Mouse (Mus musculus): ENCODE results near the gene Tns3.

Tns3 gene

DNA sequence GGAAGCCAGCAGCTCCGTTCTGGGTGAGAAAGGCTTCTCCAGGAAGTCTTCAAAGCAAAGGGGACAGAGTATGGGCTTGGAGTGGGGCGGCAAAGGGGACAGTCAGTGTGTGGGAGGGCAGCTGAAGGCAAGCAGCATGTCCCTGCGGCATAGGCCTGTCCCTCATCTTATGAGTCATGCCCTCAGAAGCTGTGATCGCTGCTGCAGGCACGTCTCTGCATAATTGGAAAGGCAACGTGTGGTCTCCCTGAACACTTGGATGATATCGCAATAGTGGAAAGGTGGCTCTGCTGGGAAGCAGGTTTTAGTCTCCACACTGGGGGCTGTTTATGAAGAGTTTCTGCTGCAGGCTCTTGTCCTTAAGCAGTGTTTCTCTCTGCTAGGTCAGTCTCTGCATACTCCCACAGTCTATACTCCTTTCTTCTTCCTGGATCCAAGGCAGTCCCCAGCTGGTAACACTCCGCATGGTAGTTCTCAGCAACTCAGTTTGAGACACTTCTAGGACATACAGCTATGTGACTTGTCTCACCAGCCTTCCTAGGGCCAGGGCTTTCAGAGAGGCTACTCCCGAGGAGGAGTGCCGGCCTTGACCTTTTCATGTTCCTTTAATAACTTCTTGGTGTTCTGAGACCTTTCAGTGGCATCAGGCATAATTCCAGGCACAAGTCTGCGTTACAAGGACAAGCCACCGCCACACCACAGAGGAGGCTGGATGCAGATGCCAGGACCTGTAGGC lies 14.1 kb upstream of the Tns3 start:
- no peak for DNase-seq

DNA sequence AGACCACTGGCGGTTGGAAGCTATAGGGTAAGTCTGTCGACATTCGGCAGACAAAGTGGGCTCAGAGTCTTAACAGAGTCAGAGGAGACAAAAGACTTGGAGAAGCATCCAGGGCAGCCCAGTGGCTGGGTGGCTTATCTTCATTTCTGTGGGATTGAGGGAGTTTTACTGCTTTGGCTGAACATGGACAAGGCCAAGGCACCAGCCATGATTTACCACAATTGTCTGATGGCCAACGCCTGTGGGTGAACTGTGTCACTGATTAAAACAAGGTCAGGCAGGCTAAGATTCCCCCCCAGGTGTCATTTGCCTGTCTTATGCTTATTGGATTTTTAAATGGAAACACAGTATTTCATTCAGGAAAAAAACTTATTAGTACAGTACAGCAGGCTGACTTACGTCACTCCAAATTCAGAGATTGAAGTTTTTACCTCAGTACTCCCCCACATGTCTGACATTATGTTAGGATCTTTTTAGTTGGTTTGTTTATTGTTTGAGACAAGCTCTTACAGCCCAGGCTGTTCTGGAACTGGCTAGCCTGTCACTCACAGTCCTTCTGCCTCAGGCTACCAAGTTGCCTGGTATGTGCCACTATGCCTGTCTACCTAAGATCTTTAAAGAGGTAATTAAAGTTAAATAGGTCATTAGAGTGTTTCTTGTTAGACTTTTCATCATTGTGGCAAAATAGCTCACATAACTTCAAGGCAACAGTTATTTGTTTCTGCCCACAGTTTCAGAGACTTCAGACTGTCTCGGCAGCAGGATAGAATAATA lies 11.6 kb upstream of the Tns3 start:
- DNase-seq: no peak

DNA sequence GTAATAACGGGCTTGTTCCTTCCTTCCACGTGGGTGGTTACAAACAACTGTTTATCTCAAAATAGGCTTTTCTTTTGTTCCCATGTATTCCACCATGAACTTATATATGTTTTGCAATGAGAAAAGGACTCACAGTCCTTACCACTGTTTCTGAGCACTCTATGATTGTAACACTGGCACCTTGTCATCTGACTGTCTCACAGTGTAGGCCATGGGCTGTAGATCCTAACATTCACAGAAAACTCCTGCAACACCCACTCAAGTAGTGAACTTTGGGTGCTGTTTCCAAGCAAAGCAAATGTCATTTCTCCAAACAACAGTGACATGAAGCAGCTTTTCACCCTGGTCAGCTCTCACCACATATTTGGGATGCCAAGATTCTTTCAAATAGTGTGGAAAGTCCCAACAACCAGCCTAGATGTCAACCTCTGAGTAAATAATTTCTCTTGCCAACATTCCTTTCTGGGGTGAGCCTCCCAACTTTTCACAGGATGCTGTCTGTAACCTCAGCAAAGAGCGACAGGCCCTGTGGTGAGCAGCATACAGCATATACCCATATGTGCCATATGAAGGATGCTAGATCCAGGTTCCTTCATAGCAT lies 10.3 kb upstream of the Tns3 start:
- no peak for DNase-seq

DNA sequence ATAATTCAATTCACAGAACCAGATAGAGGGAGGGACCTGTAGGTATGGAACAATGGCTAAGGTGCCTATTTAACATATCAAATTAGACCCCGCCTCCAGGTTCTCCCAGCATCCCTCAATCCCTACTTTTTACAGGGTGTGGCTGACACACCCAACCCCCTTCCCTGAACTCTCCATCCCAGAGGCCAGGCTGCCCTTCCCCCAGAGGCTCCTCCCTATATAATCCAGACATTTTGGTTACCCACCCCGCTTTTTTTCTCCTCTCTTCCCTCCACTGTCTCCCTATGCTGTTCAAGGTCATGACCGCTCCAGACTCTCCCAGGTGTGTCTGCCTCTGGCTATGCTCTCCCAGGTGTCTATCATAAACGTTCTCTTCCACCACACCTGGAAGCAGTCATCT lies 7.4 kb upstream of the Tns3 start:
- no peak for DNase-seq

DNA sequence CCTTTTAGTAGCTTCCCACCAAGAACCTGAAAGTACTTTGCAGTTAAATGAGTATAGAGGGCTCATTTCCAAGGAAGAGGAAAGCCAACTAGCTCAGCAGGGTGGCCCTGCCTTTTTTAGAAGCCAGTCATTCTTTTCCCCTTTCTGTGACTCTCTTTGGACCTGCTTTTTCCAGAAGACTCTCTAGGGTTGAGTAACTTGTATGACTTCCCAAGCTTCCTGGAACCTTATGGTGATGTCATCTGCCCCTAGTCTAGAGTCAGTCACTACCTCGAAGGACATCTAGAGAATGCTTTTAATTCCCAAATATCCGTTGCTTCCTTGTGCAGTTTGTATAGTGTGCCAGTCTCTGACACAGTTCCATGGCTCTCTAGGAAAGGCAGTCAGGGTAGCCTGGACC lies 4.8 kb upstream of the Tns3 start:
- DNase-seq: no peak

DNA sequence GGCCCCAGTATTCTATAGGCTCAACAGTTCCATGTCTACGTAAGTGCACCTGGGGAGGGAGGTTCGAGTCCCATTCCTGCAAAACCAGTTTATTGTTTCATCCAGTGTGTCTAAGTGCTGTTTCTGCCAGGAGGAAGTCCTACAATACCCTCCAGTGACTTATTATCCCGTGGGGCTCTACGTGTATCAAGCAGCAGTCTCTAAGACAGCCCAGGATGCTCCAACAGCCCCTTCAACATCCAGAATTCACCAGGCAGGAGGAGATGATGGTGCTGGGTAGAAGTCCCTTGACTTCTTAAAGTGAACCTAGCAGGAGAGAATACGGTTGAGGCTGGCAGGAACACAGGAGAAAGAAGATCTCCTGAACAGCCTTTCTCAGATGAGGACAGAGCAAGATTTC lies 462 bp upstream of the Tns3 start:
- no peak for DNase-seq

DNA sequence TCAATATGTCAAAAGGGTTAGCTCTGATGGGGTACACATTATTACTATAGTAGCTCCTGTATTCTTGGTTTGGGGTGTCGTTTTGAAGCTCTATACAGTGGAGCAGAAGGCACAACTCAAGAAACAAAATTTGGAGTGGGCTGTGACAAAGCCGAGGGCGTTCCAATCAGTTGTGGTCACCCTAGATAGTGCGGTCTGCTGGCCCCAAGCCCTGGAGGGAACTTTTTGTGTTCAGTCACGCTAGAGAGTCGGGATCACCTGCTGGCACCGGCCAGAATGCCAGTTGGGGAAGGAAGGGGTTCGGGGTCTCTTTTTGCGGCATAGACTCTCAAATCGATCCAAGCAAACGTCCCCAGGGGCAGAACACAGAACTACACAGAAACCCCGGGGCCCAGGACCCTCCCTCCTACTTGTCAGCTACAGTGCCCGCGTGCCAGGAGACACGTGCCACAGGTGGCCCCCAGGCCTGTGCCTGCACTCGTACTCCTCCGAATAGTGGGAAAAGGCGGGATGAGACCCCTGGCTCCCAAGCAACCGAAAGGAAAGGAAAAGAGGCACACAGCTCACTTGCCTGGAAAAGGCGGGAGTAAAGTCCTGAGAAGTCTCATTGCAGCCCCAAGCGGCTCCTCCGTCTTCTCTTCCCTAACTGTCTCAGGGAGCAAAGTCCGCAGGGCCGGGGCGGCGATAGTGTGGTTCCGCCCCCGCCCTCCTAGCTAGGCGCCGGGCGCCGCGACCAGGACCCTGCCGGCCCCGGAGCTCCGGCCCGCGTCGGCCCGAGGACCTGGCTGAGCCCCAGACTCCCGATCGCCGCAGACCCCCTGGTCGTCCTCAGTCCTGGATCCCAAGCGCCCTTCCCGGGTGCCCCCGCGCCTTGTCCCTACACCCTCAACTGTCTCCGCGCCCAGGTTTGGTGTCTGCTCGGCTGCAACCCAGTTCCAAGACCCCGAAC lies 617 bp downstream of the Tns3 start:
- DNase-seq: peak; percentile 5

DNA sequence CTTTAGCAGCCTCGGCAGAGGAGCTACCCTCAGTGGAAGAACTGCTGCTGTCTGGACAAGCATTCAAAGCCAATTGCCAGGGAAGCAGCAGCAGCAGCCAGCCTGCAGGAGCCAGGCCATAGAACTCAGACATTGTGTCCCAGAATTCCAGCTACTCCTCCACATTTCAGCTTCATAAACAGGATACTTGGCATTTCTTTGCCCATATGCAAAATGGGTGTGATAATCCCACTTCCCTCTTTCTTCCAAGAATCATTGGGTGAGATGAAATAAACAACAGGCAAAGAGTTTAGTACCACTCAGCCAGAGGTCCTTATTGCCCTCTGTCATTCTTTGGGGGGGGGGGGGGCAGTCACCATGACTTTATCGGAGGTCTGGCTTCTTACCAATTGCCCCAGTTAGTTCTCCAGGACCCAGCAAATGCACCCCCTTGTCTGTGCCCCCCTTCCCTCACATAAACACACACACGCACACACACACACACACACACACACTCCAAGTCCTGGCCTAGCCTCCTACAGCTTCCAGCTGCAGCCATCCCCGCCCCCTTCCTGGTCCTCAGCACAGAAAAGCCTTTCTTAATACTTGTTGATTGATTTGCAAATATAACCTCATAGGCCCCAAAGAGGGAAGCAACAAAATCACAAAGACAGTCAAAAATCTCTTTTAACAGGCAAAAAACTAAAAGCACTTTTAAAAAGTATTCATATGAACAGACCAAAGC lies 1.5 kb downstream of the Tns3 start:
- no peak for DNase-seq

DNA sequence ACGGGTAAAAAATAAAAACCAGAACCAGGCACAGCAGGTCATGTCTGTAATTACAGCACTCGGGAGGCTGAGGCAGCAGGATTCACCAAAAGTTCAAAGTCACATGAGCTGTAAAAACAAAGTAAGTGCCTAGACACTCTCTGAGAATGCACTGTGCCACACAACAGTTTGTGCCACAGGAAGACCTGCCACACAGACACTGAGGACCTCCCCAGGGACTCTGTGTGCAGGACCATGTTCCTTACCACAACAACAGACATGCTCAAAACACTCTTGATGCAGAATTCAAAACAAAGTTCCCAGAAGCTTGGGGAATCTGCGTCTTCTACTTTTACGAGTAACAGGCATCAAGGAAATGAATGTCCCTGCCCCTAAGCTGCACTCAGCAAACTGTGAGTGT lies 3.4 kb downstream of the Tns3 start:
- no peak for DNase-seq

DNA sequence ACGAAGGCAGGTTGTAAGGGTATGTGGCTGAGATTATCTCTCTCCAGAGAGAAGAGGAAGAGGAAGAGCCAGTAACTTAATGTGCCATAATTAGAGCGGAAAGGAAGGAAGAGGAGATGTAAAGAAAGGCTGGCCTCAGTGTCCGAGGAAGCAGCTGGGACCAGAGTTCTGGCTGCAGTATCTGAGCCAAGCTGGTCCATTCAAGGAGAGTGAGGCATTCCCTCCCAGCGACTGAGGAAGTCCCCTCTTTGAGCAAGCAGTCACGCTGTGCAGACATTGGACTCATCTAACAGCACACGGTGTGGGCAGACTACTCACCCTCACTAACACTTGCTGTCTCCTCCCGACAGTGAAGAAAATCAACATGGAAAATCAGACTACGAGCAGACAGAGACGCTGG lies 4.5 kb downstream of the Tns3 start:
- no peak for DNase-seq

DNA sequence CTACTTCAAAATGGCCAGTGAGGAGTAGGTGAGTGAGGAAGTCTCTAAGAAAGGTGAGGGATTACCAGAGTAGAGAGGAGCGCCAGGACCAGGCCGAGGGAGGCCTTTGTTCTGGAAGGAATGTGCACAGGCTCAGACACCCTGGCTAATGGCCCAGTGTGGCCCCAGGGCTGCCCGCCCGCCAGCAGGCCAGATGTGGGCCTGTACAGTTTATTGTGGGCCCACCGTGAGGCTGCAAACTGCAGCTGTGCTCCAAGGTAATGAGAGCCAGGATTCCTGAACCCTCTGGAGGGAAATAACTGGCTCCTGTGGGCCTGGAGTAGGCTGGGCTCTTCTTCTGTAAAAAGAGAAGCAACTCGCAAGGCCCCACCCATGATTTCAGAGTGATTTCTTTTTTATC lies 5.3 kb downstream of the Tns3 start:
- DNase-seq: no peak

DNA sequence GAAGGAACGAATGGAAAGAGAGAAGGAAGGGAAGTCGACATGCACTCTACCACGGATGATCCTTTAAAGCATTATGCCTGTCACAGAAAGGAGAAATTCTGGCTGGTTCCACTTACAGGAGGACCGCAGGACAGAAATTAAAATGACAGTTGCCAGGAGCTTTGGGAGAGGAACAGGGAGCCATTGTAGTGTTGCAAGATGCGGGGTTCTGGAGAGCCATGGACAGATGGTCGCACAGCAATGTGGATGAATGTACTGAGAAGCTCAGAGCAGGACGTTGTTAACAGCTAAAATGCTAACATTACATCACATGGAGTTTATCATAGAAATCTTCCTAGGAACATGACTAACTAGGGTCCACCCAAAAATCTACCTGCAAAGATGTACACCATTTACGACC lies 6.8 kb downstream of the Tns3 start:
- no peak for DNase-seq

DNA sequence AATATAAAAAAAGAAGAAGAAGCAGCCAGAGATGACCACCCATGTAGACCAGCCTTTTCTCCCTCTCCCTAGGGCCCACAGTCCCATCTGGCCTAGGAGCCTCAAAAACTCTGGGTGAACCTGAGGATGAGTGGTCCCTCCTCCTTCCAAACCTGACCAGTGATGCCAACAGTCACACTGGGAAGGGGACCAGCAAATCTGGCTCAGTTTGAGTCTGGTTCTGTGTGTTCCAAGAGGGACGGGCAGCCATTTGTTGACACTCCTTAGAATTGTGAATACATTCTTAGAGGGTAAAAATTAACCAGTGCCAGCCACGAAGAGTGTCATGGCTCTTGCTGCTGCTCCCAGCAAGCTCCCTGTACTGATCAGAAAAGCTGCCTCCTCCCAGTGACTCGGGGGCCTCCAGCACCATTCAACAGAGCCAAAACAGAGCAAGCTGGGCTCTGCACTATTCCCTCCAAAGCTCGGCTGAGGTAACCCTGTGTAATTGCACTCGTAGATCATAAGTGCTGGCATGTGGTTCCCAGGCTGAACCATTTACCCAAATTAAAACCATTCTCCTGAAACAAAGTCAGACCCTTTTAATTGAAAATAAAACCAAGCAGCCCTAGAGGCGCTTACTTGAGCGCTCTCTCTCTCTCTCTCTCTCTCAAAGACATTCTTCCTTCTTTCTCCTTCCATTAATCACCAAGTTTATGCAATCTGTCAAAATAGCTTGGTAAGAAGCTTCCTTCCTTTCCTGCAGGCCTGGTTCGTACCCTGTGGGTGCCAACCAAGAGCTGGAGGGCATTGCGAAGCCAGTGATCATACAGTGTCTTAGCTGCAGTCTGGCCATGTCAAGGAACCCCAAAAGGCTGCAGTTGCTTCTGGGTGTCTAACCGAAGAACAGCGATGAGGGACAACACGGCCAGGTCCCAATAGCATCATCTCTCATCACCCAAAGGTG lies 7.6 kb downstream of the Tns3 start:
- no peak for DNase-seq

DNA sequence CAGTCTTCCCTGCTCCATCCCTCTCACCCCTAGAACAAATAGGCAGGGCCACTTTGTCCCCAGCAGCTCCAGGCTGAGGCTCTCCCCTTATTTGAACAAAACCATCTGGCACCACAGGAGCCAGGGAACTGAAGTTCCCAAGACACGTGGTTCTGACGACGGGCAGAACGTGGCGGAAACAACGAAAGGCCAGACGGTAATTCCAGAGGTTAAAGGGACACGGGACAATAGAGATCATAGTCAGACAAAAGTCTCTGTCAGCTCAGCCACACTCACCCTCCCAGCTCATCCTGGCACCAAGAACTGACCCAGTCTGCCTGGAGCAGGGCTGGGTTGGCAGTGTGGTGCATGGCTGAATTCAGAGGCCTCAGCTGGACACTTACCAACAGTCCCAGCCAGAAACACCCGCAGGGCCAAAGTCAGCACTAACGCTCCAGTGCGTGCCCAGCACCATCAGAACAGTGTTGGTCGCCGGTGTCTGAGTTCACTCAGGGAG lies 10.5 kb downstream of the Tns3 start:
- peak; percentile 17 for DNase-seq

DNA sequence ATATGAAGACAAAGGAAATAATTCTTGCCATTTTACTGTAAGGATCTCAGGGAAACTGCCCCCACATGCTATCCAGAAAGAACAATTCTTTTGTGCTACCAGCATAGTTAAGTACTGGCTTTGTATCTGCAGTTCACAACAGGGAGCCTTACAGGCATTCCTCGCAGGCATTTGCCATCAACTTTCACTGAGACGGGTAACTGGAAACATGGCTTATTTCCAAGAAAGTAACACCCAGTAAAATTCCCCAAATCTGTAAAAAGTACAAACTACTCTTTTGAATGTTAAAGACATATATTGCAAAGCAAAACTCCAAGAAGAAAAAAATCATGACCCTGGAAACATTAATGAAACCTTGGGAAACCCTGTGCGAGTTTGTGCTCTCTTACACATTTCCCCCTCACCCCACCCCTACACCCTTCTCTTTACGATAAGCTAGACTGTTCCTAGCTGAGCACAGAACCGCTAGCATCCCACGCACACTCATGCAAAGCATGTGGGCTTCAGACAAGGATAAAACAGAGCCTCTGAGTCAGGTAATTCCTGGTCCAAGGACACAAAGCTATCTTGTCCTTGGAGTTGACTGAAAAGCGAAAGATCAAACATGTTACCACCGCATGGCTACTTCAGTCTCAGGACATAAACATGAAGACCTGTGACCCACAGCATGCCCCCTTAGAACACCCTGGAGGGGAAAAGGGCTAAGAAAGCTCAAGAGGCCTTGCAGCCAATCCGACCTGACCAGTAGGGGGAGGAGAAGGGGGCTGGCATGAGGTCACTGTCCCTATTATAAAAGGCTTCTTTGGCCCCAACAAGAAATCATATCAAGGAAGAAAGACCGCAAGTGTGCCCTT lies 11.3 kb downstream of the Tns3 start:
- DNase-seq: no peak

DNA sequence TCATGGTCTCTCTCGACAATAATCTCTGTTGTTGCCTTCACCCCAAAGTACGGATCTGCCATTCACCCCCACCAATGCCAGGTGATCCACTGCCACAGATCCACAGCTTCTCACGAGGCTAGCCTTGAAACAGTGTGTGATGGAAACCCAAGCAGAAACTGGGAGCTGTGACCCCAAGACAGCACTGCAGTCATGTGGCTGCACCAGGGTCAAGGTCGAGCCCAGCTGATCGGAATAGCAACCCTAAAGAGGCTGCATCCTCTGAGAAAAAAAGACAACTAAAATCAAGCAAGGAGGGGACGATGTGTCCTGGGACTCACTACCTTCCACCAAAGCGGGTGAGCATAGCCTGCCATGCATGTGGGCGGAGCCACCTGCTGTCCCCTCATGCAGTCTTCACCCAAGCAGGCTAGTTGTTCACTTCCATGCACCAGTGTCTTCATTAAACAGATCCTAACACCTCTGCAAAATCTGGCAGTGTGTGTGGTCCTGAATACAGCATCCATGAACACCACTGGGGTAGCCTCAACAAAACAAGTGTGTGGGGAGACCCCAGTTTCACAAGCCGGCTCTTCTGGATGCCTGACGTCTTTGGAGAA lies 12.1 kb downstream of the Tns3 start:
- no peak for DNase-seq

DNA sequence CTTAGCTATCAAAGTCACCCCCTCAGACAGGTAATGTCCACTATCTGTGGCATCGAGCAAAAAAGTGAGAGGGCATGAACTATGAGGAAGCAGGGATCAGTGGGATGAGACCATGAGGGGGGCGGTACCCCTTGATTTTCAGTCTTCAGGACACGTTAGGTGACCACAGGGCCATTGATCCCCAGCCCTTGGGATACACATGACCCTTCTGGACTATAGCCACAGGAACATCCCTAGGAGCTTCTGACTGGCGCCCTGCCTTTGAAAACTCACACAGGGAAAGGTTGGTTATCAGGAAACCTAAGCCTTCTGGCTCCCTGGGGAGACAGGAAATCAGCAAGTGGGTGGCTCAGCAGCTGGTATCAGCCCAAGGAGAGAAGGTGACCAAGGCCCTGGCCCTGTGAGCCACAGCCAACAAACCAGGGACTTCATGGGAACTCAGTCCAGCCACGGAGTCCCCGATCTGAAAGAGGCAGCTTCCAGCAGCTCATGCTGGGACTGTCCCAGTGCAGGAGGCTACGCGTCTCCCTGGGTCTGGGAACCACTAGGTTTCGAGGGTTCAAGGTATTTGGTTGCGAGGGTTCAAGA lies 12.8 kb downstream of the Tns3 start:
- no peak for DNase-seq

DNA sequence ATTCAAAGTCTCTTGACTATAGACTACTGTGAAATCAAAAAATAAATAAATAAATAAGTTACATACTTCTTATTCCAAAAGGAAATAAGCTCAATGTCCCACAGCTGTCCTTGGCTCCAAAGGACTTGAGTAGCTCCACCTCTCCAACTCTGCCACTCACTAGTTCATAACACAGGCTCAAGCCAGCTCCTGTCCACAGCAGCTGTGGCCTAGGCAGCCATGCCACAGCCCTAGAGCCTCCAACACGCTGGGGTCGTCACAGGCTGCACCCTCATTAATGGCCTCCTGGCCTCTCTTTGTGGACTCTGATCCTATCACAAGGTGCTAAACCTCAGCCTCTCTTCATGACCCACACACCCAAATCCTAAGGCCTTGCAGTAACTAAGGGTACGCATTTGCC lies 18.7 kb downstream of the Tns3 start:
- no peak for DNase-seq

DNA sequence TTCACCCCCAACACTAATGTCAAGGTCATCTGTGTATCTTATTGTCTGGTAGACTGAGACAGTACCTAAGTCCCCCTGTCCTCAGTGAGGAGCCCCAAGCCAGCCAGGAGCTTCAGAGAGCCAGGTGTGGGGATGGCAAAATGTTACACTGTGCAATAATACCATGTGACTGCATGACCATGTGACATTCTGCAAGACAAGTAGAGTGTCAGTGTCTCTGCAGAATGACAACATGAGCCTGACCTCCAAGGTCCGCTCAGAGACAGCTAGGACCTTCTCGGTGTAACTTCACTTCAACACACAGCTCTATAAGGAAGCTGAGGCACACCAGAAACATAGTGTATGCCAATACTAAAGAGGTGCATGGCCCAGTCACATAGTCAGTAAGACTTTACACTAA lies 20.1 kb downstream of the Tns3 start:
- DNase-seq: no peak
